Mouse (Mus musculus) forebrain, postnatal 0 days (tissue): ENCODE data around the gene Aqp11. TPM values are rescaled to one million over a fixed set of nuclear protein-coding genes. Genes with fewer than 3 reads are reported as not detected.
A peak's percentile ranks its signal among the peaks of the same experiment; 100 is the strongest.

Source experiments
- ATAC-seq: fragments of 200-750 bp; cut with Nextera tagmentation; 2 replicates; pipeline ENCODE4 v1.8.0; 2017; ENCODE audit warnings: mild to moderate bottlenecking, moderate library complexity
- DNase-seq: peaks from one replicate; pipeline ENCODE4 v3.0.0-alpha.2; 2015
- H3K27ac ChIP-seq: fragments of 300-500 bp; sonication (generic); 2 replicates; pipeline ENCODE4 v1.5.1; 2014; ENCODE audit warnings: low read depth, mild to moderate bottlenecking, antibody characterized with exemption, low read length, moderate library complexity, mixed read lengths
- H3K27me3 ChIP-seq: fragments of 300-500 bp; sonication (generic); 2 replicates; pipeline ENCODE4 v1.6.1; 2014; ENCODE audit warnings: mild to moderate bottlenecking, low read length, mixed read lengths; ENCODE audit not compliant: insufficient read depth
- H3K36me3 ChIP-seq: fragments of 300-500 bp; sonication (generic); 2 replicates; pipeline ENCODE4 v1.6.1; 2014; ENCODE audit warnings: mild to moderate bottlenecking, moderate library complexity; ENCODE audit not compliant: insufficient read depth
- H3K4me1 ChIP-seq: fragments of 300-500 bp; sonication (generic); 2 replicates; pipeline ENCODE4 v1.6.1; 2014; ENCODE audit warnings: antibody characterized with exemption; ENCODE audit not compliant: insufficient read depth
- H3K4me2 ChIP-seq: fragments of 300-500 bp; sonication (generic); 2 replicates; pipeline ENCODE4 v1.6.1; 2014; ENCODE audit warnings: low read depth, mild to moderate bottlenecking, moderate library complexity
- H3K4me3 ChIP-seq: fragments of 300-500 bp; sonication (generic); 2 replicates; pipeline ENCODE4 v1.5.1; 2014; ENCODE audit warnings: low read depth, low read length, mixed read lengths
- H3K9ac ChIP-seq: fragments of 300-500 bp; sonication (generic); 2 replicates; pipeline ENCODE4 v1.6.1; 2014; ENCODE audit warnings: mild to moderate bottlenecking
- H3K9me3 ChIP-seq: fragments of 300-500 bp; sonication (generic); 2 replicates; pipeline ENCODE4 v1.6.1; 2016; ENCODE audit warnings: low read length
- CTCF ChIP-seq: sonication (generic); IDR thresholded peaks from 2 replicates; pipeline ENCODE4 v1.5.1; 2016; ENCODE audit warnings: antibody characterized with exemption, control low read depth, low read depth
- WGBS: fragments of 180-500 bp; shearing (Covaris S2); extraction: QIAGEN DNeasy Blood & Tissue Kit; methylation state at CpG from one replicate; pipeline ENCODE4 v1.1.7; 2014; 5-methylcytosine and 5-hydroxymethylcytosine counted together
- polyA plus RNA-seq: library from polyadenylated mRNA; unstranded; fragments of >200 nt; fragmentation: Nextera tagmentation; extraction: Ambion mirVana; gene quantifications from 2 replicates; pipeline ENCODE4 v1.2.1, GENCODE M21; 2015
- total RNA-seq: library from RNA; depleted of rRNA; stranded (reverse); fragments of >200 nt; gene quantifications from 2 replicates; pipeline ENCODE4 v1.2.3, GENCODE M21; 2014

Aqp11 gene
- total and polyA plus RNA-seq, 2 experiments from 2014 or later, result 8.3 to 22.4 TPM

- DNase-seq (no peak), ATAC-seq (no peak)
- Histone ChIP-seq H3K4me3 (no peak overlapping the region), H3K27ac (no peak overlapping the region), H3K9me3 (no peaks in the 10 kb centered on the region), H3K27me3 (no peaks in the 10 kb centered on the region), H3K9ac (no peak overlapping the region), H3K4me1 (no peaks in the 10 kb centered on the region), H3K36me3 (no peaks in the 10 kb centered on the region), H3K4me2 (no peak overlapping the region)
- 87% methylated on average over 21 of the region's 21 CpGs for WGBS
- TF ChIP-seq CTCF, result no peak
These were observed 27.3 kb upstream of the Aqp11 start for GRCm38 (mm10) chr7:97765181-97765962.

- Histone ChIP-seq H3K4me3 (no peak overlapping the region), H3K27me3 (no peaks in the 10 kb centered on the region), H3K9ac (no peak overlapping the region), H3K27ac (no peak overlapping the region), H3K4me1 (no peaks in the 10 kb centered on the region), H3K9me3 (no peaks in the 10 kb centered on the region), H3K4me2 (no peak overlapping the region), H3K36me3 (no peaks in the 10 kb centered on the region)
- ATAC-seq (no peak), DNase-seq (no peak)
- 83% methylated on average over 11 of the region's 11 CpGs for WGBS
- TF ChIP-seq CTCF, result no peak
These were observed 26.5 kb upstream of the Aqp11 start for GRCm38 (mm10) chr7:97764591-97764990.

- no peak overlapping the region; the same call in 1 of the 2 replicates for H3K4me3 ChIP-seq
- H3K4me2 ChIP-seq, result peak overlapping the region; percentile 41
- peak; percentile 69 for DNase-seq
- H3K9ac ChIP-seq, result peak overlapping the region; percentile 43; the same call in 1 of the 2 replicates
- WGBS, result 20% methylated on average over 18 of the region's 18 CpGs
- no peak overlapping the region for H3K27ac ChIP-seq
- no peaks in the 10 kb centered on the region for H3K27me3 ChIP-seq
- peak; percentile 95 for ATAC-seq
- H3K9me3 ChIP-seq, result no peaks in the 10 kb centered on the region
- no peaks in the 10 kb centered on the region for H3K36me3 ChIP-seq
- no peak for TF ChIP-seq CTCF
- 0 out of 2 replicates have a peak, but pooled peaks cover 6% of the 10 kb centered on the region for H3K4me1 ChIP-seq
These were observed 19.1 kb upstream of the Aqp11 start for GRCm38 (mm10) chr7:97756967-97757881.

- H3K4me2 ChIP-seq, result peak overlapping the region; percentile 15; the same call in 1 of the 2 replicates
- no peaks in the 10 kb centered on the region for H3K27me3 ChIP-seq
- H3K9me3 ChIP-seq, result no peaks in the 10 kb centered on the region
- WGBS, result 28% methylated on average over 19 of the region's 19 CpGs
- no peak for TF ChIP-seq CTCF
- H3K36me3 ChIP-seq, result no peaks in the 10 kb centered on the region
- no peak overlapping the region for H3K9ac ChIP-seq
- no peak for ATAC-seq
- no peak for DNase-seq
- no peak overlapping the region for H3K27ac ChIP-seq
- H3K4me3 ChIP-seq, result no peak overlapping the region
- no peaks in the 10 kb centered on the region for H3K4me1 ChIP-seq
These were observed 11.4 kb upstream of the Aqp11 start for GRCm38 (mm10) chr7:97749207-97750190.

GRCm38 (mm10) chr7:97748527-97749206 is 10.6 kb upstream of the Aqp11 start:
- H3K9ac ChIP-seq, result no peak overlapping the region
- no peaks in the 10 kb centered on the region for H3K36me3 ChIP-seq
- H3K4me1 ChIP-seq, result no peaks in the 10 kb centered on the region
- TF ChIP-seq CTCF, result no peak
- no peak overlapping the region for H3K4me3 ChIP-seq
- no peak for DNase-seq
- H3K4me2 ChIP-seq, result peak overlapping the region; percentile 15; the same call in 1 of the 2 replicates
- ATAC-seq, result peak; percentile 25; the same call in 1 of the 2 replicates
- H3K27ac ChIP-seq, result no peak overlapping the region
- no peaks in the 10 kb centered on the region for H3K27me3 ChIP-seq
- no peaks in the 10 kb centered on the region for H3K9me3 ChIP-seq
- WGBS, result 54% methylated on average over 10 of the region's 10 CpGs
